Mouse (Mus musculus) T-cell, adult 66 days (primary cell): ENCODE results near the gene Olfr1387. TPM values are rescaled to one million over a fixed set of nuclear protein-coding genes. Genes with fewer than 3 reads are reported as not detected.

Experiments used
- total RNA-seq, 2 experiments: library from RNA; stranded (reverse); gene quantifications; 3 replicates in 1 of 2; 4 replicates in 1 of 2; pipeline ENCODE4 v1.2.4; 2023

The Olfr1387 gene
- total RNA-seq: not detected

GRCm38 (mm10) chr11:49455043-49455442 lies at the start of gene Olfr1387:
TSS of gene Olfr1387 (plus strand) at chr11:49455343.

DNA sequence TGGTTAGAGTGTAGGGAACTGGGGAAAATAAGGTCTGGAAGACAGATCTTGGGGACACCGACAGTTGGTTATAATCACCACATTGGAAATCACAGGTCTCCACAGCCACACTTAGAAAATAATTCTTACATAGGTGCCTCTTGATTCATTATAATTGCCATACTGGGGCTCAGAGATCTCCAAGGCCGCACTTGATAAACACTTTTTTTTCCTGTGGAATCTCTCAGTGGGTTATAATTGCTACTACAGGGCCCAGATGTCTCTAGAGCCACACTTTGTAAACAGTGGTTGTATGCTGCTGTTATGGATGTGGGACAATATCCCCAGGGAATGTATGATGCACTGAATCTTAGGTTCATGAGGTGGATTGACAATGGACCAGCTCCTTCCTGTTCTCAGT lies 32.4 kb upstream of the Olfr1387 start, which contains the start of gene Olfr1389:
Gene Olfr1389, plus strand, starts transcription at position 301 of the 400 bp plus-strand sequence.

GRCm38 (mm10) chr11:49436411-49436810 lies 18.7 kb upstream of the Olfr1387 start, which contains the start of gene Olfr1388:
TSS of gene Olfr1388 (plus strand) at chr11:49436624.

DNA sequence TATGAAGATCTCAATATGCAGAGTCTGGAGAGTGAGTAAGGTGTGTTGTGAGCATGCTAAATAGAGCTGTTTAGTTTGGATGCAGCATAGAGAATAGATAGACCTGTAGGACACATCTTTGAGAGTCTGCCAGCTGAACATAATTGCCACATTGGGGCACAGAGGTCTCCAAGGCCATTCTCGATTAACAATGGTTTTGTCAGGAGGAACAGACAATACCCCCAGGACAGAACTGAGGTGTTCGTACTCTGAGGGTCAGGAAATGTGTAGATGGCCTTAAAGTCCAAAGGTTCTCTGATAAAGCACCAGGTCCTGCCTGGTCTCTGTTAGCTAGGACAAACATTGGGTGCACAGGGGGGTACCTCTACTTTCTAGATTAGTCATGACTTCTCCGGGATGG lies 9.6 kb downstream of the Olfr1387 start, which contains the start of gene Olfr1386:
Gene Olfr1386, plus strand, starts transcription at position 301 of the 400 bp plus-strand sequence.

GRCm38 (mm10) chr11:49488770-49489169 lies 33.6 kb downstream of the Olfr1387 start, which contains the start of gene Olfr1385:
TSS of gene Olfr1385 (plus strand) at chr11:49489070.

Other genes starting within 250 kb of the Olfr1387 start
- gene Mgat1, start 211.2 kb upstream of the Olfr1387 start, total RNA-seq: 10 to 100 TPM; 64.0 TPM
- gene Olfr1393, start 177.0 kb upstream of the Olfr1387 start, total RNA-seq: under 1 TPM; 0.18 to 0.73 TPM
- gene Olfr1392, start 170.1 kb upstream of the Olfr1387 start, total RNA-seq: not detected
- not detected for gene Olfr10, start 150.6 kb upstream of the Olfr1387 start, total RNA-seq
- gene Olfr1391, start 132.6 kb upstream of the Olfr1387 start, total RNA-seq: not detected
- gene Olfr1390, start 120.2 kb upstream of the Olfr1387 start, total RNA-seq: not detected
- gene Olfr1389, start 32.3 kb upstream of the Olfr1387 start, total RNA-seq: not detected
- under 1 TPM; 0.52 to 0.74 TPM for gene Olfr1388, start 18.7 kb upstream of the Olfr1387 start, total RNA-seq
- not detected for gene Olfr1386, start 9.7 kb downstream of the Olfr1387 start, total RNA-seq
- gene Olfr1385, start 33.7 kb downstream of the Olfr1387 start, total RNA-seq: not detected
- gene Olfr1384, start 51.4 kb downstream of the Olfr1387 start, total RNA-seq: not detected
- not detected for gene Olfr1383, start 64.3 kb downstream of the Olfr1387 start, total RNA-seq
- not detected for gene Olfr1382, start 72.9 kb downstream of the Olfr1387 start, total RNA-seq
- not detected for gene Olfr1381, start 88.1 kb downstream of the Olfr1387 start, total RNA-seq
- gene Olfr1380, start 101.5 kb downstream of the Olfr1387 start, total RNA-seq: not detected
- gene Flt4, start 153.9 kb downstream of the Olfr1387 start, total RNA-seq: not detected
- not detected for gene Scgb3a1, start 208.3 kb downstream of the Olfr1387 start, total RNA-seq